In genomic region chr9:69790562-69790961, GRCm38 (mm10) we compare ENCODE assay signal across 10 mouse cellular contexts. TPM values are rescaled to one million over a fixed set of nuclear protein-coding genes. Genes with fewer than 3 reads are reported as not detected.
DNase-seq lines count a peak whose midpoint lies in the region; ATAC-seq and TF ChIP-seq lines count a peak whose summit lies in the region.
"Had no signal": no experiment of that assay in that cellular context is flagged by ENCODE, and none has a peak within 500 bp of the region (broad histone marks: within the 10 kb centered on the region; RNA-seq: fewer than 3 reads in every experiment).

No protein-coding gene starts in this region.

- intact Hi-C loops in heart, adult 2 months (cut with DNase I), result no loop called here
- intact Hi-C loops in heart, postnatal 10 days (cut with DNase I), result no loop called here

- H3K9ac ChIP-seq in heart, adult 2 months (ENCODE audit: low read depth, low read length), result no peak overlapping the region
- no peak overlapping the region for H3K9ac ChIP-seq in neural tube, embryonic 15.5 days (replicated peaks)
- H3K9ac ChIP-seq: lung, embryonic 15.5 days had no signal

- no peak overlapping the region for H3K4me3 ChIP-seq in heart, adult 2 months
- no peak overlapping the region for H3K4me3 ChIP-seq in neural tube, embryonic 15.5 days (replicated peaks)
- H3K4me3 ChIP-seq: lung, embryonic 15.5 days had no signal

- WGBS in heart, adult 2 months, result 58% methylated on average over 7 of the region's 7 CpGs
- 62% methylated on average over 7 of the region's 7 CpGs for WGBS in neural tube, embryonic 15.5 days

- no peaks in the 10 kb centered on the region for H3K4me1 ChIP-seq in heart, adult 2 months (ENCODE audit: control insufficient read depth, insufficient read depth, low read length)
- H3K4me1 ChIP-seq in neural tube, embryonic 15.5 days, result no peaks in the 10 kb centered on the region
- H3K4me1 ChIP-seq: lung, embryonic 15.5 days had no signal

- peak; percentile 14; the same call in 1 of the 2 replicates for TF ChIP-seq CTCF in heart, adult 2 months (IDR thresholded peaks at IDR 0.05)

- H3K9me3 ChIP-seq in neural tube, embryonic 15.5 days (replicated peaks), result no peaks in the 10 kb centered on the region
- H3K9me3 ChIP-seq: lung, embryonic 15.5 days had no signal

- DNase-seq in heart, adult 2 months, result no peak
- DNase-seq in heart, postnatal 10 days, result no peak
- DNase-seq in neural tube, embryonic 10.5 days (ENCODE audit: extremely low spot score, low spot score), result peak; percentile 54
- peak; percentile 34 for DNase-seq in embryo, embryonic 11 days
- peak; percentile 51 for DNase-seq in thymus, postnatal 0 days (ENCODE audit: low spot score)
- no peak for DNase-seq in ovary, adult 18-20 months (ENCODE audit: low spot score)
- no peak for DNase-seq in cerebellum, postnatal 25 days

- no peak for ATAC-seq in neural tube, embryonic 15.5 days (ENCODE audit: low FRiP score)

- no peak for TF ChIP-seq EP300 in heart, adult 2 months (IDR thresholded peaks at IDR 0.05; ENCODE audit: insufficient read depth, low read depth, low read length)

- peaks cover 3% of the 10 kb centered on the region; the same call in 1 of the 2 replicates for H3K27me3 ChIP-seq in heart, adult 2 months (ENCODE audit: control insufficient read depth, insufficient read depth, low read length)
- 0 out of 2 replicates have a peak, but pooled peaks cover 3% of the 10 kb centered on the region for H3K27me3 ChIP-seq in neural tube, embryonic 15.5 days (replicated peaks)
- H3K27me3 ChIP-seq: lung, embryonic 15.5 days had no signal

- H3K79me2 ChIP-seq in heart, adult 2 months (replicated peaks; ENCODE audit: control insufficient read depth, insufficient read depth, low read length), result no peaks in the 10 kb centered on the region

- H3K36me3 ChIP-seq in heart, adult 2 months (ENCODE audit: control insufficient read depth, insufficient read depth, low read length), result no peaks in the 10 kb centered on the region
- H3K36me3 ChIP-seq in neural tube, embryonic 15.5 days, result no peaks in the 10 kb centered on the region
- H3K36me3 ChIP-seq: lung, embryonic 15.5 days had no signal

- no peak overlapping the region for H3K4me2 ChIP-seq in neural tube, embryonic 15.5 days
- H3K4me2 ChIP-seq: lung, embryonic 15.5 days had no signal

- TF ChIP-seq POLR2A in heart, adult 2 months (IDR thresholded peaks at IDR 0.05; ENCODE audit: insufficient read depth, low read depth, low read length), result no peak

- no peak overlapping the region for H3K27ac ChIP-seq in heart, adult 2 months
- H3K27ac ChIP-seq in neural tube, embryonic 15.5 days (replicated peaks), result no peak overlapping the region
- H3K27ac ChIP-seq: lung, embryonic 15.5 days had no signal

RNA-seq across cellular contexts. Expression of gene Foxb1, which starts 29.8 kb away (rescaled TPM):
- total RNA-seq in heart, adult 2 months (2021), result not detected
- not detected in 2 replicates for polyA plus RNA-seq in heart, adult 2 months (2012; rRNA removed)
- not detected for total RNA-seq in heart, postnatal 10 days (2021)
- 4.7 and 7.4 TPM in 2 replicates for polyA plus RNA-seq in neural tube, embryonic 15.5 days (2015; fragmentation: Nextera tagmentation; extraction: Ambion mirVana)
- polyA plus RNA-seq in thymus, postnatal 0 days (2015; fragmentation: Nextera tagmentation; extraction: Ambion mirVana), result 0.51 and 0.70 TPM in 2 replicates
- polyA plus RNA-seq: embryonic facial prominence, embryonic 14.5 days; lung, embryonic 15.5 days had no signal

Comparison
In these comparisons a context has a peak if more than half of its experiments do, and no peak if none do; other contexts are left out.
1. DNase-seq: peak in neural tube, embryonic 10.5 days (single experiment), embryo, embryonic 11 days (single experiment) and thymus, postnatal 0 days (single experiment); none in heart, adult 2 months (0 of 2), heart, postnatal 10 days (0 of 2), ovary, adult 18-20 months (single experiment) and cerebellum, postnatal 25 days (0 of 2).